Mouse (Mus musculus): ENCODE results near the gene Gm21992. TPM values are rescaled to one million over a fixed set of nuclear protein-coding genes. Genes with fewer than 3 reads are reported as not detected.

Gene Gm21992
- polyA plus RNA-seq, 1 experiment: 7.8 TPM

DNA sequence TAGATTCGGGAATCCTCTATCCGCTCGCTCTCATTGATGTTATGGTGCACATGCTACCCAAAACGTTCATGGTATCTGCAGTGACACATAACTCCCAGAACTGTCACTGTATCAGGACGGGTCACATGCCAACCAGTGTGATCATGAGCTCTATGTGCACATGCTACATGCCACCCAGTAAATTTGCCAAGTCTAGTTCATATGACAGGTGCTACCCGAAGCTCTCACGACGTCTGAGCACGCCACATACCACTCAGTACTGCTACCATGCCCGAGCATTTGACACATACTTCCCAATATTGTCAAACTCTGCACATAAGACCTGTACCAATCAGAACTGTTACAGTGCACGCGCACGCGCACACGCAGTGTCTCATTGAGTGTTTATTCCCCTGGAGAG is 91.3 kb downstream of the Gm21992 start:
- Histone ChIP-seq H3K4me1 (ENCODE audit: control insufficient read depth, insufficient read depth, low read length) (no peaks in the 10 kb centered on the region), H3K27ac (ENCODE audit: insufficient read depth, low read length) (no peak overlapping the region), H3K4me3 (ENCODE audit: insufficient read depth, low read length) (no peak overlapping the region)
- TF ChIP-seq POLR2A (IDR thresholded peaks at IDR 0.05; ENCODE audit: low read depth, low read length) (no peak), CTCF (IDR thresholded peaks at IDR 0.05; ENCODE audit: borderline replicate concordance, insufficient read depth, low read length) (no peak)

DNA sequence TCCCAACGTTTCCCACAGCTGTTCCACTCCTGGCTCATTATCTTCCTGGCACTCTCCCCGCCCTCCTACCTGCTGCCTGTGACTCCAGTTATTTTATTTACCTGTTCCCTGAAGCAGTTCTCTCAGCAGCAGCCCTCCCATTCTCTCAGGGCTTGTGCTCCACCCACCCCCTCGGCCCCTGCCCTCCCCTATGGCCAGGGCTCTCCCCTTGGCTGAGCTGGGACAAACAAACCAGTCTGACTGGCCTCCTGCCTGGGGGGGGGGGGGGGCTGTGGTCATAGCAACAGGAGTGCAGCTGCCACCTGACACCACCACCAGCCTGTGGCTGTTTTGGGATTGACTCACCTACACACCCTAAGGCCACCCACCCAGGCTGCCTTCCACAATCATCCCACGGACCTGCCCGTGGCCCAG is 92.1 kb downstream of the Gm21992 start:
- Histone ChIP-seq H3K4me3 (ENCODE audit: insufficient read depth, low read length) (no peak overlapping the region), H3K4me1 (ENCODE audit: control insufficient read depth, insufficient read depth, low read length) (no peaks in the 10 kb centered on the region), H3K27ac (ENCODE audit: insufficient read depth, low read length) (no peak overlapping the region)
- TF ChIP-seq CTCF (IDR thresholded peaks at IDR 0.05; ENCODE audit: borderline replicate concordance, insufficient read depth, low read length): no peak
- TF ChIP-seq POLR2A (IDR thresholded peaks at IDR 0.05; ENCODE audit: low read depth, low read length): no peak

DNA sequence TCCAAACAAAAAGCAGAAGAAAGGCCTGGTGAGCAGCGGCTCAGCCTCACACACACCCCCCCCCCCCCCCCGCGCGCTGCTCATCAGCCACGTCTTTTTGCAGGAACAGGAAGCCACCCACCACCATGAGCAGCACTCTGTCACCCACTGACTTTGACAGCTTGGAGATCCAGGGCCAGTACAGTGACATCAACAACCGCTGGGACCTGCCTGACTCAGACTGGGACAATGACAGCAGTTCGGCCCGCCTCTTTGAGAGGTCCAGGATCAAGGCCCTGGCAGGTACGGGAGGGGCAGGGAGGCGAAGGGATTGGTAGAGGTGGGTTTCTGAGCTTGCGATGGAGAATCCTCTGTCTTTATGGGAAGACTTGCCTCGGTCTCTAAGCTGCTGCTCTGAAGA is 92.7 kb downstream of the Gm21992 start:
- TF ChIP-seq POLR2A (IDR thresholded peaks at IDR 0.05; ENCODE audit: low read depth, low read length) (no peak), CTCF (IDR thresholded peaks at IDR 0.05; ENCODE audit: borderline replicate concordance, insufficient read depth, low read length) (no peak)
- no peaks in the 10 kb centered on the region for H3K4me1 ChIP-seq (ENCODE audit: control insufficient read depth, insufficient read depth, low read length)
- H3K27ac ChIP-seq (ENCODE audit: insufficient read depth, low read length): no peak overlapping the region
- H3K4me3 ChIP-seq (ENCODE audit: insufficient read depth, low read length): no peak overlapping the region

DNA sequence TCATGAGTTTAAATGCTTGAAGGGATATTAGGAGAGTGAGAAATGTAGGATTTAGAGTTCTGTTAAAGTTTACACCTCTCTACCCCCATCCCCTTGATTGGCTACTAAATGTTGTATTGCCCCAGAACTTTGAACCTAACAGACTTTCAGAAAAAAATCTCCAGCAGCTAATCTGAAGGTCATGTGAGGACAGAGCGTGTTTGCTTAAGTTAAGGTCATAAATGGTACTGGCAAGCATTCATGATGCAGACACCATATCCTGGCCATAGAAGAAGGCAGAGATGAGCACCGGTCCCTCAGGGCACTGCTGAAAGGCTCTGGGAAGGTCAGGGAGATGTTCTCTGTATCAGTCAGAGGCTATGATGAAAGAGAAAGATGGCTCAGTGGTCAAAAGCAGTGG is 94.1 kb downstream of the Gm21992 start:
- no peak overlapping the region for H3K4me3 ChIP-seq (ENCODE audit: insufficient read depth, low read length)
- H3K4me1 ChIP-seq (ENCODE audit: control insufficient read depth, insufficient read depth, low read length): no peaks in the 10 kb centered on the region
- TF ChIP-seq CTCF (IDR thresholded peaks at IDR 0.05; ENCODE audit: borderline replicate concordance, insufficient read depth, low read length) (no peak), POLR2A (IDR thresholded peaks at IDR 0.05; ENCODE audit: low read depth, low read length) (no peak)
- H3K27ac ChIP-seq (ENCODE audit: insufficient read depth, low read length): no peak overlapping the region

DNA sequence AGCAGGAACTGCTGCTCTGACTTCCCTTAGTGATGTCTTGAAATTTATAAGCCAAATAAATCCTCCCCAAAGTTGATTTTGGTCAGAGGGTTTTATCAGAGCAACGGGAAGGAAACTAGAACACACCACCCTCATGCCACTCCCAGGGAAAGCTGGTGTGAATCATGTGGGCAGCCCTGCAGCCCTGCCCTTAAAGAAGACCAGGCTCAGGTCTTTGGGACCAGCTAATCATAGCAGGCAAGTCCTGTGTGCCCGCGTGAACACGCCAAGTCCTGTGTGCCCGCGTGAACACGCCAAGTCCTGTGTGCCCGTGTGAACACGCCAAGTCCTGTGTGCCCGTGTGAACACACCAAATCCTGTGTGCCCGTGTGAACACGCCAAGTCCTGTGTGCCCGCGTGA is 94.7 kb downstream of the Gm21992 start:
- H3K4me3 ChIP-seq (ENCODE audit: insufficient read depth, low read length): no peak overlapping the region
- TF ChIP-seq POLR2A (IDR thresholded peaks at IDR 0.05; ENCODE audit: low read depth, low read length) (no peak), CTCF (IDR thresholded peaks at IDR 0.05; ENCODE audit: borderline replicate concordance, insufficient read depth, low read length) (no peak)
- H3K4me1 ChIP-seq (ENCODE audit: control insufficient read depth, insufficient read depth, low read length): no peaks in the 10 kb centered on the region
- H3K27ac ChIP-seq (ENCODE audit: insufficient read depth, low read length): no peak overlapping the region

DNA sequence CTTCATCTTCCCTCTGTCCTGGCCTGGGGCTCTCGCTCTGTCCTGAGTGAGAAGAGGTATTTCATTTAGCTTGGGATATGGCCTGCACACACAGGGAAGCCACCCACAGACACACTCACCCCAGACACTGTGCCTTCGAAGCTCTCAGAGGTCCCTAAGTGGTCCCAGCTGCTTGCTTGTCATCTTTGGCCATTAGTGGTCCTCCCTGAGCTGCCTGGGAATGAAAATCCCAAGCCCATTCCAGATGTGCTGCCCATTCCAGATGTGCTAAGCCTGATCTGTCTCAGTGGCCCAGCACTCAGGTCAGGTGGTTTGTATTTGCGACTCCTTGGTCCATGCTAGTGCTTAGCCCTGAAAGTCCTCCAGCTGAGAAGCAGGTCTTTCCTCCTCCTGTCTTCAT is 97.5 kb downstream of the Gm21992 start:
- TF ChIP-seq CTCF (IDR thresholded peaks at IDR 0.05; ENCODE audit: borderline replicate concordance, insufficient read depth, low read length) (no peak), POLR2A (IDR thresholded peaks at IDR 0.05; ENCODE audit: low read depth, low read length) (no peak)
- Histone ChIP-seq H3K27ac (ENCODE audit: insufficient read depth, low read length) (no peak overlapping the region), H3K4me1 (ENCODE audit: control insufficient read depth, insufficient read depth, low read length) (no peaks in the 10 kb centered on the region), H3K4me3 (ENCODE audit: insufficient read depth, low read length) (no peak overlapping the region)

DNA sequence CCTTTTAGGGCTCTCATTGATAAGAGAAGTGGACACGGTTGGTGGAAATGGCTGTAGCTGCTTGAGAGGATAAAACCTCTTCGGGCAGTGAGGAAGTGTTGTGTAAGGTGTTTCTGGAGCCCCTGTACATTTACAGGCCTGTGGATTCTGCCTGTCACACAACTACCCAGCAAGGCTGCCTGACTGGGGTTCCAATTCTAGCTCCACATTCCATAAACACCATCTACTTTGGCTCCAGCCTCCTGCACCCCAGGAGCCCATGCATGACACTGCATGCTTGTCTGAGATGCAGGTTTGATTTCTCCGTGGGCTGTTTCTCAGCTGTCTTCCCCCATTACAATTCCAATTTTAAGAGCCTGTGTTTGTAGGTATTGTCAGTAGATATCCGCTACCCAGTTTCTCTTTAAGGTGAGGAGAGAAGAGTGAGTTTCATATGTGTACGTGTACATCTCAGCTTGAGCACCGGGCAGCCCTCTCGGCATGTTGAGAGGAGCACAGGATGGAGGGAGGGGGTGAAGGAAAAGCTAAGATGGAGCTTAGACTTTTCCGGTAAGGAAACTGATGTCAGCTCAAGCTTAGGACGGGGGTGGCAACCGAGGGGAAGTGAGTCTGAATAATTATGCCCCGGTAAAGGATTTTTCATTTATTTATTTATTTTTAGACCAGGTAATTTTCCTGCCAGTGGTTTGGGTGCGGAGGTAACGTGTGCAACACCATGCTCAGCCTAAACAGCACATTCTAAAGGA is 98.5 kb downstream of the Gm21992 start:
- Histone ChIP-seq H3K4me3 (ENCODE audit: insufficient read depth, low read length) (no peak overlapping the region), H3K4me1 (ENCODE audit: control insufficient read depth, insufficient read depth, low read length) (no peaks in the 10 kb centered on the region), H3K27ac (ENCODE audit: insufficient read depth, low read length) (no peak overlapping the region)
- TF ChIP-seq POLR2A (IDR thresholded peaks at IDR 0.05; ENCODE audit: low read depth, low read length): no peak
- no peak for TF ChIP-seq CTCF (IDR thresholded peaks at IDR 0.05; ENCODE audit: borderline replicate concordance, insufficient read depth, low read length)

DNA sequence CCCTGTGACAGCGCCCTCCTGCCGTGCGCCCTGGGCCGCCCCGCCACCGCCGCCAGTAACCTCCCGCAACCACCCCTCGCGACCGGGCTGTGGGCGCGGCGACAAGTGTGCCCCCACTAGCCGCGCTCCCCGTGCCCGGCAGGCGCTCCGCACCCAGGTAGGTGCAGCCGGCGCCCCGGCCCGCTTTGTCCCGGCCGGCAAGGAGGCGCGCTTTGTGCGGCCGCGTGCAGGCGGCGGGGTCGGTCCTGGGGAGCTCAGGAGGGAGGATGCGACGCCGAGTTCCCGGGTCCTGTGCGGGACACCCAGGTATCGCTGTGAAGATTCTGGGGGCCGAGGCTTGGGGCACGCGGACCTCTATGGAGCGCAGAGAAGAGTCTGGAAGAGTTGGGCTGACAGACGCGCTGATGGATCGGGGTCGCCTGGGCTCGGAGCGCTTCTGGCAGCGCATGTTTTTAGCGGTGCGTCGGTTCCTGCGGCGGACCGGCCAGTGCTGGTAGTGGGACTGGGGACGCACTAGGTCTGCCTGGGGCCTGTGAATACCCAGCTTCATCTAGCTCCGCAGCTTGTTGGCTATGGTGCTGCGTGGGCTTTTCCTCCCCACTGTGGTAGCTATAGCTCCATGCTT is 99.1 kb downstream of the Gm21992 start:
- TF ChIP-seq POLR2A (IDR thresholded peaks at IDR 0.05; ENCODE audit: low read depth, low read length) (no peak), CTCF (IDR thresholded peaks at IDR 0.05; ENCODE audit: borderline replicate concordance, insufficient read depth, low read length) (no peak)
- Histone ChIP-seq H3K27ac (ENCODE audit: insufficient read depth, low read length) (no peak overlapping the region), H3K4me3 (ENCODE audit: insufficient read depth, low read length) (peak overlapping the region; percentile 16; the same call in 1 of the 2 replicates), H3K4me1 (ENCODE audit: control insufficient read depth, insufficient read depth, low read length) (no peaks in the 10 kb centered on the region)

DNA sequence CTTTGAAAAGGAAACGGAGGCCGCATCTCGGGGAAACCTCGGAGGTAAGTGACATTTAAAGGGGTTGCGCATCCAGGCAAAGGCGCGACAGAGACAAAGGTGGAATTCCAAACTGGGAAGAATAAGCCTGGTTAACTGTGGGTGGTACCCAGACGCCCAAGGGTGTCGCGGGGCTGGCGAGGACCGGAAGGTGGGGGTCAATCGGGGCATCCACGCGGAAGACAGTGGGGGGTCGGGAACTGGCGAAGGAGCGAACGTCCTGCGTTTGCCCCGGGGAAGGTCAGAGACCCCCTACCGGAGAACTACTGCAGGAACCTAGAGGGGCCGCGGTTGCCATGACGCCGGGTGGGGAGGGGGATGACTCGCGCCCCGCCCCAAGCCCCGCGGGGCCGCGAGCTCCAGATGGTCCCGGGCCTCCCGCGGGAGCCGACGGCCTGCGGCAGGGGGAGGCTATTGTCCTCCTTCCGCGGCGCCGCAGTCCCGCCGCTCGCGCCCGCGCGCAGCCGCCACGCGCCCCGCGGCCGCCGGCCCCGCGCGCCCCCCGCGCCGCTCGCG is 99.7 kb downstream of the Gm21992 start:
- H3K4me1 ChIP-seq (ENCODE audit: control insufficient read depth, insufficient read depth, low read length): no peaks in the 10 kb centered on the region
- H3K27ac ChIP-seq (ENCODE audit: insufficient read depth, low read length): no peak overlapping the region
- TF ChIP-seq POLR2A (IDR thresholded peaks at IDR 0.05; ENCODE audit: low read depth, low read length): no peak
- no peak for TF ChIP-seq CTCF (IDR thresholded peaks at IDR 0.05; ENCODE audit: borderline replicate concordance, insufficient read depth, low read length)
- H3K4me3 ChIP-seq (ENCODE audit: insufficient read depth, low read length): peak overlapping the region; percentile 12; the same call in 1 of the 2 replicates

DNA sequence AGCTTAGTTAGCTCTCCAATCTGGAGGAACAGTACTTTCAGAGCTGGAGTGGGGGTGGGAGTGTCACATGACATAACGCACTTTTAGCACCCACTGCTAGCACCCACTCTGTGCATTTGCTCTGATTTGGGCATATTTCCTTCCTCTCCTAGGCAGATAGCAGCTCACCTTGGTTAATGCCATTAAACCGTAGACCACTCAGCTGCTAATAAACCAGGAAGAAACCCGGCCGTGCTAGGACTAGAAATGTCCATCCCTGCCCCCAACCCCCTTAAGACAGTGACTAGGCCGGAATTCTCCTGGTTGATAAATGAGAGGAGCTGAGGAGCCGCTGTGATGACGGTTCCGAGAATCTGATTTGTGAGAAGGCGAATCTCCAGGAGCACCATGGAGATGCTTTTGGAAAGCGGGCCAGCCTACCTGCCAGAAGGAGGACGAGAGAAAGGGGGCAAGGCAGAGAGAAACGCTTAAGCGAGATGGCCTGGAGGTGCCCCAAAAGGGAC is 100.3 kb downstream of the Gm21992 start, which contains the start of gene Sptbn2:
TSS of gene Sptbn2 (plus strand) at position 70 of the 503 bp plus-strand sequence.
- no peak for TF ChIP-seq POLR2A (IDR thresholded peaks at IDR 0.05; ENCODE audit: low read depth, low read length)
- TF ChIP-seq CTCF (IDR thresholded peaks at IDR 0.05; ENCODE audit: borderline replicate concordance, insufficient read depth, low read length): no peak
- Histone ChIP-seq H3K27ac (ENCODE audit: insufficient read depth, low read length) (no peak within 1 kb of the TSS), H3K4me3 (ENCODE audit: insufficient read depth, low read length) (peak within 1 kb of the TSS; percentile 12; the same call in 1 of the 2 replicates), H3K4me1 (ENCODE audit: control insufficient read depth, insufficient read depth, low read length) (no peaks in the 10 kb centered on the region)

Data from embryonic fibroblast, embryonic 13.5 days (primary cell).